Mouse (Mus musculus) megakaryocyte, embryonic 14.5 days (primary cell): ENCODE results near the gene Wdr72.

Experiments used
- FLI1 ChIP-seq: IDR thresholded peaks from 2 replicates; pipeline ENCODE4 v1.6.1; 2012; ENCODE audit warnings: low read length, inconsistent platforms, mixed read lengths
- GATA1 ChIP-seq: IDR thresholded peaks from 3 replicates; pipeline ENCODE4 v1.6.1; 2012; ENCODE audit warnings: mixed read lengths, low read length, inconsistent platforms, borderline replicate concordance

- TF ChIP-seq GATA1 (no peak), FLI1 (no peak)
Observed at GRCm38 (mm10) chr9:74324089-74324924, 214.2 kb downstream of the Wdr72 start.
